Mouse (Mus musculus): ENCODE results near the gene Alx1. TPM values are rescaled to one million over a fixed set of nuclear protein-coding genes. Genes with fewer than 3 reads are reported as not detected.
A peak's percentile ranks its signal among the peaks of the same experiment; 100 is the strongest.

Alx1 gene
- 0.28 and 0.47 TPM in 2 replicates for polyA plus RNA-seq (2015; fragmentation: Nextera tagmentation; extraction: Ambion mirVana)

GRCm38 (mm10) chr10:103029730-103030490 is at the start of gene Alx1:
Gene Alx1 (minus strand): TSS chr10:103030215.
- ATAC-seq, result no peak
- H3K4me1 ChIP-seq (ENCODE audit: control insufficient read depth, insufficient read depth, low read length), result peaks cover 5% of the 10 kb centered on the region; the same call in 1 of the 2 replicates
- no peaks in the 10 kb centered on the region for H3K36me3 ChIP-seq (ENCODE audit: control insufficient read depth, insufficient read depth, low read length)
- no peak within 1 kb of the TSS for H3K27ac ChIP-seq (ENCODE audit: low read length)
- under 1% methylated on average over 32 of the region's 32 CpGs for WGBS
- no peak within 1 kb of the TSS for H3K4me2 ChIP-seq (ENCODE audit: low read length)
- peaks cover 57% of the 10 kb centered on the region for H3K27me3 ChIP-seq (ENCODE audit: control insufficient read depth, insufficient read depth, low read depth, low read length)
- no peaks in the 10 kb centered on the region for H3K9me3 ChIP-seq (replicated peaks; ENCODE audit: control insufficient read depth, low read length, poor library complexity, severe bottlenecking)
- no peak within 1 kb of the TSS for H3K4me3 ChIP-seq (ENCODE audit: low read depth, low read length)
- no peak within 1 kb of the TSS for H3K9ac ChIP-seq (ENCODE audit: low read depth, low read length)

GRCm38 (mm10) chr10:103049593-103049992 is 19.6 kb upstream of the Alx1 start:
- H3K4me2 ChIP-seq (ENCODE audit: low read length), result no peak overlapping the region

GRCm38 (mm10) chr10:103046623-103047022 is 16.6 kb upstream of the Alx1 start:
- no peak for ATAC-seq
- Histone ChIP-seq H3K4me2 (ENCODE audit: low read length) (no peak overlapping the region), H3K36me3 (ENCODE audit: control insufficient read depth, insufficient read depth, low read length) (no peaks in the 10 kb centered on the region), H3K4me3 (ENCODE audit: low read depth, low read length) (no peak overlapping the region), H3K9ac (ENCODE audit: low read depth, low read length) (no peak overlapping the region), H3K4me1 (ENCODE audit: control insufficient read depth, insufficient read depth, low read length) (no peaks in the 10 kb centered on the region), H3K27ac (ENCODE audit: low read length) (no peak overlapping the region), H3K9me3 (replicated peaks; ENCODE audit: control insufficient read depth, low read length, poor library complexity, severe bottlenecking) (no peaks in the 10 kb centered on the region), H3K27me3 (ENCODE audit: control insufficient read depth, insufficient read depth, low read depth, low read length) (no peaks in the 10 kb centered on the region)
- 82% methylated on average over 3 of the region's 3 CpGs for WGBS

More at GRCm38 (mm10) chr10:103049593-103049992, 19.6 kb upstream of the Alx1 start:
- H3K9me3 ChIP-seq (replicated peaks; ENCODE audit: control insufficient read depth, low read length, poor library complexity, severe bottlenecking), result no peaks in the 10 kb centered on the region
- no peaks in the 10 kb centered on the region for H3K4me1 ChIP-seq (ENCODE audit: control insufficient read depth, insufficient read depth, low read length)
- H3K27me3 ChIP-seq (ENCODE audit: control insufficient read depth, insufficient read depth, low read depth, low read length), result no peaks in the 10 kb centered on the region
- H3K36me3 ChIP-seq (ENCODE audit: control insufficient read depth, insufficient read depth, low read length), result no peaks in the 10 kb centered on the region
- WGBS, result 91% methylated on average over 2 of the region's 2 CpGs
- ATAC-seq, result no peak
- H3K27ac ChIP-seq (ENCODE audit: low read length), result no peak overlapping the region
- no peak overlapping the region for H3K9ac ChIP-seq (ENCODE audit: low read depth, low read length)
- no peak overlapping the region for H3K4me3 ChIP-seq (ENCODE audit: low read depth, low read length)

DNA sequence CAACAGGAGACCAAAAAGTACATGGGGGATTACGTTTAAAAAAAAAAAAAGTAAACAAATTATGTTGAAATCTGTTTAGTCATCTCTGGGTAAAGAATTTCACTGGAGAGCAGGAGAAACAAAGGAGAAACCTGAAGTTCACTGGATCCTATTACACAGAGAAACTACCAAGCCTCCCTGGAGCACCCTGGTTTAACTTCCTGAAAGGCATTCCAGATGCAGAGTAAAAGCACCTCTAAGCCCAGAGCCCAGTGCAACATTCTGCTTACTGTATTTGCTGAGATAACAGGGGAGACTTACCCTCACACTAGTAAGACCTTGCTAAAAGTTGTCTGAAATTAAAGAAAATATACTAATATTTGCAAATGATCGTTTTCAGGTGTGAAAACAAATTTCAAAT is 15.0 kb upstream of the Alx1 start:
- H3K4me3 ChIP-seq (ENCODE audit: low read depth, low read length), result no peak overlapping the region
- ATAC-seq, result no peak

DNA sequence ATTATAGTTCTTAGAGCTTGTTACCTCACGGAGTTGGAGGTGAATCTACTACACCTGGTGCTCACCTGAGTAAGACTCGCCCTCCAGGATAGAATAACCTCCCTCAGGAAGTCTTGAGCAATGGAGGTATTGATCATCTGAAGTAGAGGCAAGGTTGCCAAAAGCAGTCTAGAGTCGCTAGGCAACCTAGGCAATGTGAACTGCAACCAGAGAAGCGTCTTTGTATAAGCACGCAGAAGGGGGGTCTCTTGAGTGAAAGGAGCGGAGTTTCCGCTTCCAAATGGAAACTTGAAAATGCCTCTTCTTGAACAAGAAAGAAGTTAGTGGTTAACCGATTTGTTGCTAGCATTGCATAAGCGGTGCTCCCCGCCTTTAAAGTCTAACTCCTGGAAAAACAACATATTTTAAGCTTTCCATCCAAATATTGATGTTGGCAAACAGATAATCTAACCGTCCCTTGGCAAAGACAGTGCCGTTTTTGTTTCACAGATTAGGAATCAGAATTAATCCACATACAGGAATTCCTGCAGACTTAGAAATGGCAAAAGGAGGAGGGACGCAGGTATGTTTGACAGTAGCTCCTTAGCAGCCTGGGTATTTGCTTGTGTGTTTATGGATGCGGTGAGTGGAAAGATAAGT is 5.1 kb upstream of the Alx1 start:
- Histone ChIP-seq H3K36me3 (ENCODE audit: control insufficient read depth, insufficient read depth, low read length) (no peaks in the 10 kb centered on the region), H3K4me2 (ENCODE audit: low read length) (no peak overlapping the region), H3K27me3 (ENCODE audit: control insufficient read depth, insufficient read depth, low read depth, low read length) (peaks cover 41% of the 10 kb centered on the region), H3K4me1 (ENCODE audit: control insufficient read depth, insufficient read depth, low read length) (no peaks in the 10 kb centered on the region; the same call in 1 of the 2 replicates), H3K9ac (ENCODE audit: low read depth, low read length) (no peak overlapping the region), H3K9me3 (replicated peaks; ENCODE audit: control insufficient read depth, low read length, poor library complexity, severe bottlenecking) (no peaks in the 10 kb centered on the region), H3K27ac (ENCODE audit: low read length) (no peak overlapping the region), H3K4me3 (ENCODE audit: low read depth, low read length) (no peak overlapping the region)
- WGBS, result under 1% methylated on average over 14 of the region's 14 CpGs
- no peak for ATAC-seq

More for the DNA sequence above, 15.0 kb upstream of the Alx1 start:
- H3K4me1 ChIP-seq (ENCODE audit: control insufficient read depth, insufficient read depth, low read length), result no peaks in the 10 kb centered on the region
- no peaks in the 10 kb centered on the region for H3K36me3 ChIP-seq (ENCODE audit: control insufficient read depth, insufficient read depth, low read length)
- 65% methylated on average over 2 of the region's 2 CpGs for WGBS
- H3K27ac ChIP-seq (ENCODE audit: low read length), result no peak overlapping the region
- no peak overlapping the region for H3K9ac ChIP-seq (ENCODE audit: low read depth, low read length)
- H3K27me3 ChIP-seq (ENCODE audit: control insufficient read depth, insufficient read depth, low read depth, low read length), result no peaks in the 10 kb centered on the region
- no peaks in the 10 kb centered on the region for H3K9me3 ChIP-seq (replicated peaks; ENCODE audit: control insufficient read depth, low read length, poor library complexity, severe bottlenecking)
- no peak overlapping the region for H3K4me2 ChIP-seq (ENCODE audit: low read length)

- Histone ChIP-seq H3K9me3 (replicated peaks; ENCODE audit: control insufficient read depth, low read length, poor library complexity, severe bottlenecking) (no peaks in the 10 kb centered on the region), H3K4me3 (ENCODE audit: low read depth, low read length) (no peak overlapping the region), H3K27me3 (ENCODE audit: control insufficient read depth, insufficient read depth, low read depth, low read length) (peaks cover 54% of the 10 kb centered on the region), H3K36me3 (ENCODE audit: control insufficient read depth, insufficient read depth, low read length) (no peaks in the 10 kb centered on the region), H3K27ac (ENCODE audit: low read length) (no peak overlapping the region), H3K4me1 (ENCODE audit: control insufficient read depth, insufficient read depth, low read length) (peaks cover 5% of the 10 kb centered on the region; the same call in 1 of the 2 replicates), H3K4me2 (ENCODE audit: low read length) (no peak overlapping the region), H3K9ac (ENCODE audit: low read depth, low read length) (no peak overlapping the region)
- WGBS, result 6% methylated on average over 11 of the region's 11 CpGs
- ATAC-seq, result no peak
Measured at GRCm38 (mm10) chr10:103030931-103031330, 916 bp upstream of the Alx1 start.

- ATAC-seq, result no peak
- no peak overlapping the region for H3K9ac ChIP-seq (ENCODE audit: low read depth, low read length)
- H3K36me3 ChIP-seq (ENCODE audit: control insufficient read depth, insufficient read depth, low read length), result no peaks in the 10 kb centered on the region
- 1% methylated on average over 23 of the region's 23 CpGs for WGBS
- H3K27me3 ChIP-seq (ENCODE audit: control insufficient read depth, insufficient read depth, low read depth, low read length), result peaks cover 51% of the 10 kb centered on the region
- no peak overlapping the region for H3K4me3 ChIP-seq (ENCODE audit: low read depth, low read length)
- no peaks in the 10 kb centered on the region for H3K9me3 ChIP-seq (replicated peaks; ENCODE audit: control insufficient read depth, low read length, poor library complexity, severe bottlenecking)
- H3K4me2 ChIP-seq (ENCODE audit: low read length), result no peak overlapping the region
- H3K27ac ChIP-seq (ENCODE audit: low read length), result no peak overlapping the region
- peaks cover 5% of the 10 kb centered on the region; the same call in 1 of the 2 replicates for H3K4me1 ChIP-seq (ENCODE audit: control insufficient read depth, insufficient read depth, low read length)
Measured at GRCm38 (mm10) chr10:103029132-103029729, 784 bp downstream of the Alx1 start.

DNA sequence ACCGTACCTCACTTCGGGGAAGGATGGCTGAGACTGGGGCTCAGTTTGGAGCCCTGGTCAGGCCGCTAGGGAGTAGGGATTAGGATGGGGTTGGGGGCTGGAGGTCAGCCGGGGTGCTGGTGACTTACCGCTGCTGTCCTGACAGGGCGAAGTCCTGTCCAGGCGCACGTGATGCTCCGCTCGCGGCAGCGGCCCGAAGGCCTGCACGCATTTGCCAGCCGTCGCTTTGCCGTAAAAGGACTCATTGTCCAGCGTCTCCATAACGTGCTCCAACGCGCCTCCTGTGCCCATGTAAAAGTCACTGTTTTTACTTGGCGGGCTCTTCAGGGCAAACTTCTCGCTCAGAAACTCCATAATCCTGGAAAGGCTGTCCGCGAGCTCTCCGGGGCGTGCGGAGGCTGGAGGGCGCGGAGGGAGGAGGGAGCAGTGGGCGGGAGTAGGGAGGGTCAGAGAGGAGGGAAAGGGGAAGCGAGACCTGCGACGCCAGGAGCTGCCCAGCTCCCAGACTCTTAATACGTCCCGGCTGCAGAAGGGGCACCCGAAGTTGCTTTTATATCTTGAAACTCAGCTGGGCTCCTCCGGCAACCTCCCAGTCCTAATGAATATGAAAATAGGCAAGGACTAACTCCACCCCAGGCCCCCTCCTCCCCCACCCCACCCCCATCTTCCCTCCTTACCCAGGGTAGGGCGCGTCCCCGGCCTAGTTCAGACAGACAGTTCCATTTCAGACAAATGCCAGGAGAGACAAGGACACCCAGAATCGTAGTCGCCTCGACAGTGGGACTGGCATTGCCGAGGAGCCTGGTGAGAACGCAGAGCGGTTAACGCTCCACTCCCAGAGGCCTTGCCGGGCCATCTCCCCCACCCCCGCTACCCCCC is 1.5 kb downstream of the Alx1 start:
- Histone ChIP-seq H3K9me3 (replicated peaks; ENCODE audit: control insufficient read depth, low read length, poor library complexity, severe bottlenecking) (no peaks in the 10 kb centered on the region), H3K27me3 (ENCODE audit: control insufficient read depth, insufficient read depth, low read depth, low read length) (peaks cover 49% of the 10 kb centered on the region), H3K4me3 (ENCODE audit: low read depth, low read length) (peak overlapping the region; percentile 1; the same call in 1 of the 2 replicates), H3K4me2 (ENCODE audit: low read length) (peak overlapping the region; percentile 33), H3K36me3 (ENCODE audit: control insufficient read depth, insufficient read depth, low read length) (no peaks in the 10 kb centered on the region), H3K4me1 (ENCODE audit: control insufficient read depth, insufficient read depth, low read length) (peaks cover 5% of the 10 kb centered on the region; the same call in 1 of the 2 replicates), H3K9ac (ENCODE audit: low read depth, low read length) (no peak overlapping the region), H3K27ac (ENCODE audit: low read length) (no peak overlapping the region)
- peak; percentile 50 for ATAC-seq
- WGBS, result under 1% methylated on average over 49 of the region's 50 CpGs
